Mouse (Mus musculus) gonadal fat pad, adult 2 months (tissue): Measurements from ENCODE around the gene Ccdc130. TPM values are rescaled to one million over a fixed set of nuclear protein-coding genes. Genes with fewer than 3 reads are reported as not detected.

Source experiments
- DNase-seq: peaks from one replicate; pipeline ENCODE4 v3.0.0-alpha.2; 2012; ENCODE audit warnings: low read depth
- polyA plus RNA-seq: library from polyadenylated mRNA; depleted of rRNA; stranded (reverse); fragments of >200 nt; gene quantifications from 2 replicates; pipeline ENCODE4 v1.2.3, GENCODE M21; 2012

Ccdc130 gene
- polyA plus RNA-seq, 1 experiment: 44.9 TPM

DNA sequence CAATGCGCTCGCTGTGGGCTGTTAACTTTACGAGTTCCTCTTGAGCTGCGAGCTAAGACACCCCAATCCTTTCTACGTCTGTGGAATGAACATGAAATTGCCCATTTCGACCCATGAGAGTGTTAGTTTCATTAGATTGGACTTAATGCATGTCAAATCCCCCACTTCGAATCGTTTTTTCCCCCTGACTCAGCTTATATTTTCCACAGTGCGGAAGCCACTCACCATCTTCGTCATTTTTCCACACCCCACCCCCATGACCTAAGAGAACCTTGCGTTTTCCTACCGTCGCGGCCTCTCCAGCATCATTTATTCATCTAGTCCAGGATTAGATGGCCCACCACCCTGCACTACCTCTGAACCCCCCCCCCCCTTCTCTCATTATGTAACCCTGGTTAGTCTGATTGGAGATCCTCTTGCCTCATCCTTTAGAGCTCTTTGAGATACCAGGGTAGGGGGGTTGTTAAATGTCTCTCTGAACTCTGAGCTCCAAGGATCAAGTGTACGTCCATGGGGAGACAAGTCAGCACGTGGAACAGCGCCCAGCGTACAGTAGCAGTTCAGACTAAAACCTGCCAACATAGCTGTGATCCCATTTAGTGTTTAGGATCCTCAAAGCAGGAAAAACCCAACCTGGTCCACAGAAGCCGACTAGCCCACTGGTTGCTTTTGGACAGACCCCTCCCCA lies 32.5 kb downstream of the Ccdc130 start:
- no peak for DNase-seq

- peak; percentile 98 for DNase-seq
Measured at GRCm38 (mm10) chr8:84236998-84237473, 33.1 kb downstream of the Ccdc130 start, which contains the start of gene Zswim4. Gene Zswim4, minus strand, starts transcription at chr8:84237055.

DNA sequence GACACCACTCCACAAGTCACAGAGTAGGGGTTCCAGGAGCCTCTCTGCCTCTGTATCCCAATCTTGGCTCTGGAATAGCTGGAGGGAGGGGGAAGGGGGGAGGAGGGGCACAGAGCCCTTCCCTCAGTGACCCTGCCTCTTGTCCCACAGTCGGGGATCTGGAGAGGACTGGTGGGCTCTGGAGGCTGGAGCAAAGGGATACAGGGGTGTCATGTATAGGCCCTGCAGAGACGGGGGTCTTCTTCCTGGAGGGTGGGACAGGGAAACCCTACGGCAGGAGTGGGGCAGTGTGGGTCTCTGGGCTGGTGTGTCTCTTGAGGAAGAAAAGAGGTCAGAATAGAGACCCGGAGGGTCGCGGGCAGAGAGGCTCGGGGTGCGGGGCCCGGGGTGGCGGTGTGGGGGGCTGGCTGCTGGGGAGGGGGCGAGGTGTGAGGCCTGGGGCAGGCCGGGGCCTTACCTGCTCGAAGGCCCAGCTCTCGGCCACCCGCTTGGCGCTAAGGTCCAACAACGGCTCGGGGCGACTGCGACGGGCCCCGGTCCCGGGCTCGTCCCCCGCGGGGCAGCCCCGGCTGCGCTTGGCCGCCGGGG lies 33.7 kb downstream of the Ccdc130 start:
- no peak for DNase-seq

GRCm38 (mm10) chr8:84235746-84236409 lies 34.3 kb downstream of the Ccdc130 start:
- no peak for DNase-seq

DNA sequence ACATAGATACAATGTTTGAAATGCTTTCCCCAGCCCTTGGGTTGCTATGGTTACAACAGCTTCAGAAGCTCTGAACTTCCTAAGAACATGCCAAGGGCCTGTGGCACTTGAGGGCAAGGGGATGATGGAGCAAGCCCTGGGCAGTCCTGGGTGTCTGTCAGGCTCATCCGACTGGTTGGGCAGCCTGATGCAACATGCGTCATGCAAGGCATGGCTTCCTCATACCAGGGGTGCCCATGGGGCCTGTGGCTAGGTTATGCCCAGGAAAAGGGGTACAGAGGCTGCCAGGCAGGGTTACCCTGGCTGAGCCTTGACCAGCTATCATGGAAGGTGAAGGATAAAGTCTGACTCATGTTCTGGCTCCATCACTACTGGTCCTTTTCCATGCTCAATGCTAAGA lies 37.1 kb downstream of the Ccdc130 start:
- DNase-seq: no peak

GRCm38 (mm10) chr8:84230735-84231134 lies 39.4 kb downstream of the Ccdc130 start:
- no peak for DNase-seq

GRCm38 (mm10) chr8:84223322-84224029 lies 46.7 kb downstream of the Ccdc130 start:
- no peak for DNase-seq

- no peak for DNase-seq
Measured at GRCm38 (mm10) chr8:84222566-84223165, 47.5 kb downstream of the Ccdc130 start.

GRCm38 (mm10) chr8:84220105-84220504 lies 50.1 kb downstream of the Ccdc130 start:
- DNase-seq: no peak

DNA sequence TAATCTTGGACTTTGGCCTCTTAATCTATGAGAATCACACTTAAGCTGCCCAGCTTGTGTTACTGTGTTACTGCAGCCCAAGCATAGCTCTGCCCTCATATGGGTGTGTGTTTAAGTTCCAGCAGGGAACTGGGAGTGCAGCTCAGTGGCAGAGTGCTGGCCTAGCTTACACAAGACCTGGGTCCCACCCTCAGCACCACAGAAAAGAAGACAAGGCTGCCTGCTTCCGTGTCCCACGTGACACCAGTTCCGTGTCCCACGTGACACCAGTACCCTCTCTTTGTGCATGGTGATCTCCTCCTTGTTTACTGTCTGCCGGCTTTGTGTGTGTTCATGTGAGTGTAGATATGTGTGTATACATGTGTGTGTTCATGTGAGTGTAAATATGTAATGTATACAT lies 52.0 kb downstream of the Ccdc130 start:
- DNase-seq: no peak

DNA sequence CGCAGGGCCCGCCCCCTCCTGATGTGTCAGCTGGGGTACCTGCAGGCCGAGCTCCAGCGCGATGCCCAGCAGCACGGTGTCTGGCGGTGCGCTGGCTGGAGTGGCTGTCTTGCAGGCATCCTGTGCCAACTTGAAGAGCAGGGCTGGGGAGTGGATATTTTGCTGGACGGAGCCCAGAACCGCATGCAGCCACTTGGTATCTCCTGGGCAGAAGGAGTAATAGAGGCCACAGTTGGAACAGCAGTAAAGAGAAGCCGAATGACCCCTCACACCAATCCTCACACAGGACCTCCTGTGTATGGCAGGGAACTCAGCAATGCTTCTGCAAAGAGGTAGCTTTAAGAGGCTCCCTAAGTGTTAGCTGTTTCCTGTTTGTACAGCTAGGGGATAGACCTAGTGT lies 53.0 kb downstream of the Ccdc130 start:
- no peak for DNase-seq

DNA sequence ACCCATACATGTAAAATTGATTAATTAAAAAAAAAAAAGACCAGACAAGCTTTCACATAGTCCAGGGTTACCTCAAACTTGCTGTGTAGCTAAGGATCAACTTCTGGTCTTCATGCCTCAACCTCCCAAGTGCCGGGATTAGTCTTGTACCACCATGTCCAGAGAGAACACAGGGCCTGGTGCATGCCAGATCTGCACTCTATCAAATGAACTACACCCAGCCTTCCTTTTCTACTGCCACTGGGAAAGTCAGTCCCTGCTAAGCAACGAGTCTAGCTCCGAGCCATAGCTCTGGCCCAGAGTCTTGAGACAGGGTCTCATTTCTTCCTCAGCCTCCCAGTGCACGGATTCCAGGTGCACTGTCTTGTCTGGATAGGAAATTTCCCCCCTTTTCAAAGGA lies 56.9 kb downstream of the Ccdc130 start:
- no peak for DNase-seq

GRCm38 (mm10) chr8:84211881-84212563 lies 58.2 kb downstream of the Ccdc130 start:
- no peak for DNase-seq

GRCm38 (mm10) chr8:84211202-84211601 lies 59.0 kb downstream of the Ccdc130 start:
- no peak for DNase-seq

DNA sequence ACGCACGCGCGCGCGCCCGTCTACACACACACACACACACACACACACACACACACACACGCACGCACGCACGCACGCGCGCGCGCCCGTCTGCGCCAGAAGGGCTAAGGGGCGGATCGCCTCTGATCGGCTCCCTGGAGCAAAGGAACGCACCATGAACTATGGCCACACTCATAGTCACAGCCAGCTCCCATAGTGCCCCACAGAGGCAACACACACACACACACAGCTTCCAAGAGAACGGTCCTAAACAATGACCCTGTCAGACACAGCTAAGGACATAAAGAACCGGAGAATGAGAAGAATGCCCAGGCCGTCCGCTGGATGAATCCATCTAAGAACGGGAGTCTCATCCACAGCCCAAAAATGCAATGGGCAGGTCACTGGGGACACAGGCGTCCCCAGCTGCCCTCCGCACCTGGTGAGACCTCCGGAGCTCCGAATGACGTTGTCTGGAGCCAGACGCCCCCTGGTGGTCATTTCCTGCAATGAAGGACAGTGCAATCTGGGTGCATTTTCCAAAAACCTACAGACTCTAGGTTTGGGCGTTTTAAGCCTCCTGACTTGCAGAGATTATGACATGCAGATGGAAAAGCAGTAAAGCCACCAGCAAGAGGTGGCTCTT lies 59.9 kb downstream of the Ccdc130 start:
- DNase-seq: no peak

- DNase-seq: no peak
Measured at GRCm38 (mm10) chr8:84208381-84209380, 61.5 kb downstream of the Ccdc130 start.

- DNase-seq: no peak
Measured at GRCm38 (mm10) chr8:84207811-84208210, 62.4 kb downstream of the Ccdc130 start.
